Mouse (Mus musculus) lung, postnatal 0 days (tissue): ENCODE measurements around the gene Hc. TPM values are rescaled to one million over a fixed set of nuclear protein-coding genes. Genes with fewer than 3 reads are reported as not detected.

Source experiments
- ATAC-seq: fragments of 200-750 bp; cut with Nextera tagmentation; 2 replicates; pipeline ENCODE4 v1.8.0; 2017; ENCODE audit warnings: moderate library complexity
- DNase-seq: peaks from one replicate; pipeline ENCODE4 v3.0.0-alpha.2; 2016; ENCODE audit warnings: low spot score
- H3K27ac ChIP-seq: fragments of 300-500 bp; sonication (generic); 2 replicates; pipeline ENCODE4 v1.5.1; 2014; ENCODE audit warnings: antibody characterized with exemption, mild to moderate bottlenecking, low read length, mixed read lengths
- H3K27me3 ChIP-seq: fragments of 300-500 bp; sonication (generic); replicated peaks from 2 replicates; pipeline ENCODE4 v1.6.1; 2014; ENCODE audit warnings: low read length, mixed read lengths; ENCODE audit not compliant: insufficient read depth
- H3K36me3 ChIP-seq: fragments of 300-500 bp; sonication (generic); 2 replicates; pipeline ENCODE4 v1.6.1; 2014; ENCODE audit warnings: low read length, mixed read lengths; ENCODE audit not compliant: insufficient read depth
- H3K4me1 ChIP-seq: fragments of 300-500 bp; sonication (generic); 2 replicates; pipeline ENCODE4 v1.6.1; 2014; ENCODE audit warnings: antibody characterized with exemption, low read depth, low read length, mixed read lengths; ENCODE audit not compliant: insufficient read depth
- H3K4me2 ChIP-seq: fragments of 300-500 bp; sonication (generic); replicated peaks from 2 replicates; pipeline ENCODE4 v1.6.1; 2014; ENCODE audit warnings: low read depth, mild to moderate bottlenecking, low read length, moderate library complexity, mixed read lengths
- H3K4me3 ChIP-seq: fragments of 300-500 bp; sonication (generic); 2 replicates; pipeline ENCODE4 v1.5.1; 2014; ENCODE audit warnings: low read depth, low read length
- H3K9ac ChIP-seq: fragments of 300-500 bp; sonication (generic); replicated peaks from 2 replicates; pipeline ENCODE4 v1.6.1; 2014; ENCODE audit warnings: low read depth, mild to moderate bottlenecking
- H3K9me3 ChIP-seq: fragments of 300-500 bp; sonication (generic); 2 replicates; pipeline ENCODE4 v1.6.1; 2016; ENCODE audit warnings: low read length, mixed read lengths
- CTCF ChIP-seq: IDR thresholded peaks from 2 replicates; pipeline ENCODE4 v1.5.1; 2016; ENCODE audit warnings: antibody characterized with exemption, mild to moderate bottlenecking
- EP300 ChIP-seq: IDR thresholded peaks from 2 replicates; pipeline ENCODE4 v1.6.1; 2016; ENCODE audit warnings: antibody characterized with exemption, mild to moderate bottlenecking, control low read depth
- WGBS: fragments of 180-500 bp; shearing (Covaris S2); extraction: QIAGEN DNeasy Blood & Tissue Kit; methylation state at CpG from one replicate; pipeline ENCODE4 v1.1.7; 2014; 5-methylcytosine and 5-hydroxymethylcytosine counted together
- polyA plus RNA-seq: library from polyadenylated mRNA; unstranded; fragments of >200 nt; fragmentation: Nextera tagmentation; extraction: Ambion mirVana; gene quantifications from 2 replicates; pipeline ENCODE4 v1.2.1, GENCODE M21; 2015

Gene Hc
- polyA plus RNA-seq, 1 experiment from 2014 or later = 149 TPM

DNA sequence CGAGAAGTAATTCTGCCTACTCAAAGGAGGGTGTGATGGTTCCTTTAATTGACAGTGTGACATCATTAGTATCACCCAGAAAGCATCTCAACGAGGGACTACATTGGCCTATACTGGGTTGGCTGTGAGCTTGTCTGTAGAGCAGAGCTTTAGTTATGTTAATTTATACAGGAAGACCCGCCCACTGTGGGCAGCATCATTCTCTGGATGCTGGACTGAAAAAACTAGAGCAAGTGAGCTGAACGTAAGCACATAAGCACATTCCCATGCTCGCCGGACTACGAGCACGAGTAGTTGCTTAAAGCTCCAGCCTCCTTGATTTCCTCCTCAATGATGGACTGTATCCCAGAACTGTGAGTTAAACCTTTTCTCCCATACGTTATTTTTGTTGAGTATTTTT lies 62.3 kb downstream of the Hc start:
- 79% methylated on average over 9 of the region's 9 CpGs for WGBS
- H3K4me1 ChIP-seq = no peaks in the 10 kb centered on the region
- H3K4me2 ChIP-seq = no peak overlapping the region
- H3K4me3 ChIP-seq = no peak overlapping the region
- H3K9me3 ChIP-seq = no peaks in the 10 kb centered on the region
- H3K9ac ChIP-seq = no peak overlapping the region
- no peaks in the 10 kb centered on the region for H3K36me3 ChIP-seq
- DNase-seq (no peak), ATAC-seq (no peak)
- TF ChIP-seq EP300 (no peak), CTCF (no peak)
- no peak overlapping the region for H3K27ac ChIP-seq
- no peaks in the 10 kb centered on the region for H3K27me3 ChIP-seq

DNA sequence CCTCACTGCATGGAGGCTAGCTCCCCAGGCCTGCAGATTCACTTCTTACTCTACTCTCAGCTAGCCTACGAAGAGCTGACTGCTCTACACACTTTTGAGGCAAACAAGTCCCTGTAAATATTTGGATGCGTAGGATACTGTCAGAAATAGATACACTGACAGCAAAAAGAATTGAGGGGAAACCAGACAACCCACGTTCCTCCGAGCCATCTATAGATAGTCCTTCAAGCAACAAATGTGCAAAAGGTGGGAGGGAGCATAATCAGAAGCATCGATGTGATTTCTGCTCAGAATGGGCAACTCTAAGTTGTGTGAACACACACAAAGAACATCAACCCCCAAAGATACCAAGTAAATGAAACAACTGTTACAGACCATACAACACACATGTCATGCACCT lies 64.7 kb downstream of the Hc start:
- no peaks in the 10 kb centered on the region for H3K27me3 ChIP-seq
- H3K27ac ChIP-seq = no peak overlapping the region
- H3K4me2 ChIP-seq = no peak overlapping the region
- no peak overlapping the region for H3K9ac ChIP-seq
- H3K36me3 ChIP-seq = no peaks in the 10 kb centered on the region
- TF ChIP-seq EP300 (no peak), CTCF (no peak)
- DNase-seq = no peak
- no peak for ATAC-seq
- no peaks in the 10 kb centered on the region for H3K9me3 ChIP-seq
- no peaks in the 10 kb centered on the region for H3K4me1 ChIP-seq
- no peak overlapping the region for H3K4me3 ChIP-seq
- WGBS = 67% methylated on average over 5 of the region's 5 CpGs

DNA sequence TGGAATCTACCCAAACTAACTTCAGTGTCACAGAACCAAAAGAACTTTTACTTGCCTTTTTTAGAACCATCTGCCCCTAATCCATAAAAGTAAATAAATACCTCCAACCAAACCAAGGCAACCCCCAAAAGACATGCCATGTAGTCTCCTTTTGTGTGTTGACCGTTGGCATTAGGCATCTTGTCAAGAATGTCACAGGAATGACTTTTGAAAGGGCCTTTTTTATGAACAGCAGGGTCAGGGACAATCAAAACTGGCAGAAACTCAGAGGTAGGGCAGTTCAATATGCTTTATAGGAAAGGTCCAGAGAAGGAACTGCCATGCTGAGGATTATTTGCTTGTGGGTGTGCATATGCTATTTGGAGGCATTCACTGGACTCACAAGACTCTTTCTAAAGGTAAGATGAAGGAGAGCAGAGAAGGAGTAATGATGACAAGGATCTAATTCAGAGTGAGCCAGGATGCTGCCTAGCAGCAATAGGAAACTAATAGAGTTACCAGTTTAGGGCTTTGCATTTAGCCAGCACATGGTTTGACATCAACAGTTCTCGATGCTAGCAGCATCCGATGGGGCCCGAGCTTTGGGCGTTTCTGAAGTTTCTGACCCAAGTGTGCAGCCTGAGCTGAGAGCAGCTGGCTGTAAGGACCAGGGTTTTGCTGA lies 67.4 kb downstream of the Hc start:
- no peaks in the 10 kb centered on the region for H3K9me3 ChIP-seq
- H3K4me3 ChIP-seq = no peak overlapping the region

DNA sequence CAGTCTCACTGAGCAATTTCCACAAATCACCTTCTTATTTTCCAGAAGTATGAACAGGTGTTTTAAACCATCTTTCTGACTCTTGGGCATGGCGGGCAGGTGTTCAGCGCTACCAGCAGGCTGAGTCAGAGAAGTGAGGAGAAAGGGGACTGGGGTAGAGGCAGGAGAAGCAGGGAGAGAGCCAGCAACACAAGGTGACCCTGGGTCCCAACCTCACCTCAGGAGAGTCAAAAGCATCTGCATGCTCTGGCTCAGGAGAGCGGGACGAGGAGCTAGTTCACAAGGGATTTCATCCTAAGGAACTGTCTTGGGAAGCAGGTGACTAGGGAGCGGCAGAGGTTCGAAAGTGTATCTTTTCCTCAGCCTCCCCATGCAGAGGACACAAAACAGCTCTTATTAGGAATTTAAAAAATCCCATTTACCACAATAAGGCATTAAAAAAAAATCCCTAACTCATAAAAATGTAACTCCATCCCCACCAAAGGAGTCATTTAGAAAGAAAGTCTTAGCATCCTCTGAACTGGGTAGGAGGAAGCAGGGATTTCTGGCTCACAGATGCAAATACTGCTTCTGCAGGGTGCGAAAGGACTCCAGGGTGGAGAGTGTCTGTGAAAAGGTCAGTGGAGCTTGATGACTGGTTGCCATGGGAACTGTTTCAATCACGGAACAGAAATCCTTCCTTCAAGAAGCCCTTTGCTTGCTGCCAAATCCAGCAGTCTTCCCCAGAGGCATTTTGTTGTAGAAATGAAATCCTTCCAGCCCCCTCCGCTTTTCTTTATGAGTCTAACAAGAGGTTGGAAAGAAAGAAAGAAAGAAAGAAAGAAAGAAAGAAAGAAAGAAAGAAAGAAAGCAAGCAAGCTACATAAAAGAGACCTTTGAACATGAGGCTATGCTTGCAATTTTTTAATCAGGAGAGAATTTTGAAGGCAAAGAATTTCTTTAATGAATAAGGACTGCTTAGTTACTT lies 68.2 kb downstream of the Hc start:
- peak; percentile 42 for DNase-seq
- TF ChIP-seq EP300 = no peak
- TF ChIP-seq CTCF = no peak
- WGBS = 21% methylated on average over 9 of the region's 9 CpGs

More for the DNA sequence above, 67.4 kb downstream of the Hc start:
- no peak for ATAC-seq
- DNase-seq = no peak
- Histone ChIP-seq H3K9ac (no peak overlapping the region), H3K4me2 (no peak overlapping the region), H3K27me3 (no peaks in the 10 kb centered on the region), H3K27ac (no peak overlapping the region), H3K36me3 (no peaks in the 10 kb centered on the region), H3K4me1 (no peaks in the 10 kb centered on the region)
- TF ChIP-seq EP300 (no peak), CTCF (no peak)
- 74% methylated on average over 5 of the region's 5 CpGs for WGBS

DNA sequence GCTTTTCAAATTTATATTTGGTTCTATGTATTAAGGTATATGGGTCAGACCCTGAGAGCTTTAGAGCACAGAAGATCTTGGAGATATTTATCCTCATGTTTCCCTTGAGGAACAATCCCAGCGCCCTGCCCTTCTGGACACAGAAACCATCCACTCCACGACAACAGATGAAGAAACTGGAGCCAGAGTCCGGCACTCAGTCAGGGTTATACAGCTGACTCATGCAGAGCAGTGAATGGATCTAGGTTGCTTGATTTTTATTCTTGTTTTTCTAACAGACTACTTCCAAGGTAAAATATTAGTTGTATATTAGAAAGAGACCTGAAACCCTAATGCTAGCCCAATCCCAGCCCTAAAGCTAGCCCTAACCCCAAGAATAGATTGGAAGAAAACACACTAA lies 69.3 kb downstream of the Hc start:
- no peaks in the 10 kb centered on the region for H3K36me3 ChIP-seq
- no peak overlapping the region for H3K4me2 ChIP-seq
- H3K4me1 ChIP-seq = no peaks in the 10 kb centered on the region
- TF ChIP-seq EP300 (no peak), CTCF (no peak)
- no peak for DNase-seq
- H3K9me3 ChIP-seq = no peaks in the 10 kb centered on the region
- no peak overlapping the region for H3K27ac ChIP-seq
- no peak for ATAC-seq
- WGBS = 74% methylated on average over 3 of the region's 3 CpGs
- no peaks in the 10 kb centered on the region for H3K27me3 ChIP-seq
- H3K9ac ChIP-seq = no peak overlapping the region
- H3K4me3 ChIP-seq = no peak overlapping the region

More for the DNA sequence above, 68.2 kb downstream of the Hc start:
- no peak overlapping the region for H3K27ac ChIP-seq
- H3K36me3 ChIP-seq = no peaks in the 10 kb centered on the region
- H3K4me1 ChIP-seq = no peaks in the 10 kb centered on the region
- no peaks in the 10 kb centered on the region for H3K9me3 ChIP-seq
- no peak overlapping the region for H3K4me3 ChIP-seq
- no peak overlapping the region for H3K9ac ChIP-seq
- H3K4me2 ChIP-seq = no peak overlapping the region
- no peak for ATAC-seq
- no peaks in the 10 kb centered on the region for H3K27me3 ChIP-seq

DNA sequence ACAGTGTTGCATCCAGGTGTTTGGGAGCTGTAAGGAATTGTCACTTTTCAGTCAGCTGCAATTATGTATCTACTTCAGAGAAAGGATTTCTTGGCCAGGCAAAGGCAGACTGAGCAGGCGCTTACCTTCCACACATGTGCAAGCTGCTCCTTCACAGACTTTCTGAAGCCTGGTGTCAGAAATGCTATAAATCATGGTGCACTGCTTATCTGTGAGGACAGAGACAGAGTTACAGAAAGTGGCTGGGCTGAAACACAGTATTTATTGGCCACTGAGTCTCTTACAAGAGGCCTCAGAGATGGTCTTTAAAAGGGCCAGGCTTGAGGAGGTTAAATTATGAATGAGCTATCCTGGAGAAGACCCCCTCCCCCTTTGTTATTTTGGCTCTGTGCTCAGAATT lies 71.5 kb downstream of the Hc start:
- H3K9me3 ChIP-seq = no peaks in the 10 kb centered on the region
- WGBS = 63% methylated on average over 1 of the region's 1 CpGs
- H3K9ac ChIP-seq = no peak overlapping the region
- H3K27me3 ChIP-seq = no peaks in the 10 kb centered on the region
- no peak overlapping the region for H3K4me3 ChIP-seq
- no peaks in the 10 kb centered on the region for H3K4me1 ChIP-seq
- ATAC-seq (no peak), DNase-seq (no peak)
- H3K4me2 ChIP-seq = no peak overlapping the region
- H3K27ac ChIP-seq = no peak overlapping the region
- no peaks in the 10 kb centered on the region for H3K36me3 ChIP-seq
- TF ChIP-seq EP300 = no peak
- no peak for TF ChIP-seq CTCF
